Mouse (Mus musculus) lung, embryonic 15.5 days (tissue): Measurements from ENCODE around the gene Asic2. TPM values are rescaled to one million over a fixed set of nuclear protein-coding genes. Genes with fewer than 3 reads are reported as not detected.
"Not testable (repeated sequence)": the region's sequence is repeated elsewhere in the genome, so short reads cannot be mapped to it uniquely, and the experiment has no call there.

ENCODE experiments used
- ATAC-seq: fragments of 200-750 bp; cut with Nextera tagmentation; 2 replicates; pipeline ENCODE4 v1.8.0; 2017; ENCODE audit warnings: moderate number of reproducible peaks, borderline replicate concordance; ENCODE audit not compliant: low FRiP score, low TSS enrichment; ENCODE audit errors: extremely low read depth
- H3K27ac ChIP-seq: fragments of 300-500 bp; sonication (generic); 2 replicates; pipeline ENCODE4 v1.5.1; 2015; ENCODE audit warnings: moderate library complexity, mild to moderate bottlenecking, inconsistent platforms
- H3K27me3 ChIP-seq: fragments of 300-500 bp; sonication (generic); 2 replicates; pipeline ENCODE4 v1.6.1; 2015; ENCODE audit warnings: inconsistent platforms
- H3K36me3 ChIP-seq: fragments of 300-500 bp; sonication (generic); 2 replicates; pipeline ENCODE4 v1.6.1; 2015; ENCODE audit warnings: inconsistent platforms
- H3K4me1 ChIP-seq: fragments of 300-500 bp; sonication (generic); 2 replicates; pipeline ENCODE4 v1.6.1; 2015; ENCODE audit warnings: inconsistent platforms
- H3K4me2 ChIP-seq: fragments of 300-500 bp; sonication (generic); 2 replicates; pipeline ENCODE4 v1.6.1; 2015; ENCODE audit warnings: inconsistent platforms, mild to moderate bottlenecking, moderate library complexity
- H3K4me3 ChIP-seq: fragments of 300-500 bp; sonication (generic); 2 replicates; pipeline ENCODE4 v1.5.1; 2015; ENCODE audit warnings: mild to moderate bottlenecking, inconsistent platforms
- H3K9ac ChIP-seq: fragments of 300-500 bp; sonication (generic); 2 replicates; pipeline ENCODE4 v1.6.1; 2015; ENCODE audit warnings: inconsistent platforms
- H3K9me3 ChIP-seq: fragments of 300-500 bp; sonication (generic); 2 replicates; pipeline ENCODE4 v1.6.1; 2016; ENCODE audit warnings: inconsistent platforms
- WGBS: fragments of 180-500 bp; shearing (Covaris S2); methylation state at CpG from one replicate; pipeline ENCODE4 v1.1.7; 2015; 5-methylcytosine and 5-hydroxymethylcytosine counted together
- polyA plus RNA-seq: library from polyadenylated mRNA; unstranded; fragments of >200 nt; fragmentation: Nextera tagmentation; extraction: Ambion mirVana; gene quantifications from 2 replicates; pipeline ENCODE4 v1.2.1, GENCODE M21; 2015

Asic2 gene
- polyA plus RNA-seq, 1 experiment from 2014 or later = 0.37 TPM

DNA sequence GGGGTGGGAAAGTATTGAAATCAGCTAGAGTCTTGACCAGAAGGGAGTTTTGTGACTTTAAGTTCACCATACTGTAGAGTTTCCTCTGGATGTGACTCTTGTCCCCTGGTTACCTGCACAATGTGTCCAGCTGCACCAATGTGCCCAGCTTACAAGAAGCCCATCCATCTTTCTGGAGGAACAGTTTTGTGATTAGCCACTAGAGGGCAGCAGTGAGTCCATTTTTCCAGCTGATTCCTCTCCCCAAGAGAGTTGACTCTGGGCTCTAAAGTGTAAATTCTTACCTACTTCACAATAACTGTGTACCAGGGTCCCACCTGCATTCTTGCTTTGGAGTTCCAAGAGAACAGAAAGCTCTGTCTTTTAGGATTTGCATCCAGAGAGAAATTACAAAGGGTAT lies 593.4 kb downstream of the Asic2 start:
- no peaks in the 10 kb centered on the region for H3K36me3 ChIP-seq
- peaks cover 4% of the 10 kb centered on the region; the same call in 1 of the 2 replicates for H3K4me1 ChIP-seq
- no peaks in the 10 kb centered on the region for H3K27me3 ChIP-seq
- no peak overlapping the region for H3K4me2 ChIP-seq
- no peak for ATAC-seq
- no peaks in the 10 kb centered on the region for H3K9me3 ChIP-seq
- H3K9ac ChIP-seq = no peak overlapping the region
- H3K4me3 ChIP-seq = no peak overlapping the region
- no peak overlapping the region for H3K27ac ChIP-seq

DNA sequence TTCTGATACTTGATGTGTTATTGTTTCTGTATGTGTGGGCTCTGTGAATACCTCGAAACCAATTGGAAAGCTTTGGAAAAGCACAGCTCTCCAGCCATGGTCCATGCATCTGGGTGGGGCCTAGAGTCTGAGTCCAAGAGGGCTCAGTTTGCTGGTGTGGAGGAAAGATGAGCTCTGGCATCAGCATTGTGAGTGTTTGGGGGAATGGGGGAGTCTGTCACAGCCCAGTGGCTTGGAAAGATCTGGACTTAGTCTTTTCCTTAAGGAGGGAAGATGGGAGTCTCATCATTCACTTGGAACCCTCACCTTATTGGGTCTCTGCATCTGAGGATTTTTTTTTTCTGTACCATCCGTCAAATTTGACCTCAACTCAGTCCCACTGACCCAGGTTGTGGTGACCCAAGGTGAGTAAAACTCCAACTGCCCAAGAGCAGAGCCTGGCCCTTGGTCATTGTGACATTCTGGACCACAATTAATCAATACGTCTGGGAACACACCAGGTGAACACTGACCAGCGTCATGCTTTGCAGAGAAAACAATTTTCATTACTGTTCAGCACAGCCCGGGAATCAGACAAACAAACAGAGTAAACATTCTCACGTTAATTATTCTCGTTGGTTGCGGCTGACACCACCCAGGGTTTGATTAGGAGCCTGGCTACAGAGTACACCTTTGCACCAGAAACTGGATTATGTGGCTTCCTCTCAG lies 594.1 kb downstream of the Asic2 start:
- H3K9me3 ChIP-seq = no peaks in the 10 kb centered on the region
- H3K27me3 ChIP-seq = no peaks in the 10 kb centered on the region
- no peak overlapping the region for H3K27ac ChIP-seq
- no peak overlapping the region for H3K4me3 ChIP-seq
- WGBS = 60% methylated on average over 8 of the region's 8 CpGs
- H3K4me2 ChIP-seq = no peak overlapping the region
- H3K36me3 ChIP-seq = no peaks in the 10 kb centered on the region
- peaks cover 4% of the 10 kb centered on the region; the same call in 1 of the 2 replicates for H3K4me1 ChIP-seq
- H3K9ac ChIP-seq = no peak overlapping the region
- no peak for ATAC-seq

DNA sequence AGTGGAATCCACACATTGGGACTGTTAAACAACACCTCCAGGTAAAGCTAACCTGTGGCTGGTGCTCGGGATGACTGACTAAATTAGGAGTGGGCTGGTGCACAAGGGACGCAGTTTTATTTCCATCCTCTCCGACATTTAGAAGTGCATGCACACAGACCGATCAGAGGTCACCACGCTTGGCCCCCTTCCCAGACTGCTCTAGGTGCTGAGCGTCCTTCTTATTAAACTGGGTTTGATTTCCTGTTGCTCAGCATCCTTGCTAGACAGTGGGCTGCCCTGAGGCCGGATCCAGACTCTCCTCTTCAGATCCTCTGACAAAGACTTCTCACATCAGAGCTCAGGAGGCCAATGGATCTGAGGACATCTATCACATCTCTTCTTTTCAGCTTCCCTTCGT lies 596.7 kb downstream of the Asic2 start:
- no peak overlapping the region for H3K4me3 ChIP-seq
- H3K9me3 ChIP-seq = no peaks in the 10 kb centered on the region
- H3K4me1 ChIP-seq = peaks cover 4% of the 10 kb centered on the region; the same call in 1 of the 2 replicates
- H3K36me3 ChIP-seq = no peaks in the 10 kb centered on the region
- H3K9ac ChIP-seq = no peak overlapping the region
- 30% methylated on average over 8 of the region's 8 CpGs for WGBS
- H3K27me3 ChIP-seq = no peaks in the 10 kb centered on the region
- H3K4me2 ChIP-seq = no peak overlapping the region
- no peak overlapping the region for H3K27ac ChIP-seq
- no peak for ATAC-seq

DNA sequence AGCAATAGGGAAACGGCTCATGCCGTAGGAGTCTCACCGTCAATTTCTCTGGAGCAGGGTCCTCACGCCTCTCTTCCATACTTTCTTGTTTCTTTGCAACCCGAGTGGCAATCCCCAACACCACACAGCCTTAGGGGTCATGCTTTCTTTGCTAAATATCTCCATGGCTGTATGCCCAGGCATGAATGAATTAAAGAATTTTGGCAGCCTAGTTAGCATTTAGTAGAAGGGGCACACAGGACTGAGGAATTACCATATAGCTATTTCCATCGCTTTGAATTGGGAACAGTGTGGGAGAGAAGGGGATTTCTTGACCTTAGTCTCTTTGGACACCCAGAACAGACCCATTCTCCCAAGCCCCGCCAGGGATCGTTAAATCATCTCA lies 597.8 kb downstream of the Asic2 start:
- H3K4me2 ChIP-seq = no peak overlapping the region
- peaks cover 4% of the 10 kb centered on the region; the same call in 1 of the 2 replicates for H3K4me1 ChIP-seq
- 68% methylated on average over 8 of the region's 8 CpGs for WGBS
- no peaks in the 10 kb centered on the region for H3K9me3 ChIP-seq
- H3K27me3 ChIP-seq = no peaks in the 10 kb centered on the region
- no peak overlapping the region for H3K27ac ChIP-seq
- H3K4me3 ChIP-seq = no peak overlapping the region
- no peak overlapping the region for H3K9ac ChIP-seq
- ATAC-seq = no peak
- H3K36me3 ChIP-seq = no peaks in the 10 kb centered on the region

DNA sequence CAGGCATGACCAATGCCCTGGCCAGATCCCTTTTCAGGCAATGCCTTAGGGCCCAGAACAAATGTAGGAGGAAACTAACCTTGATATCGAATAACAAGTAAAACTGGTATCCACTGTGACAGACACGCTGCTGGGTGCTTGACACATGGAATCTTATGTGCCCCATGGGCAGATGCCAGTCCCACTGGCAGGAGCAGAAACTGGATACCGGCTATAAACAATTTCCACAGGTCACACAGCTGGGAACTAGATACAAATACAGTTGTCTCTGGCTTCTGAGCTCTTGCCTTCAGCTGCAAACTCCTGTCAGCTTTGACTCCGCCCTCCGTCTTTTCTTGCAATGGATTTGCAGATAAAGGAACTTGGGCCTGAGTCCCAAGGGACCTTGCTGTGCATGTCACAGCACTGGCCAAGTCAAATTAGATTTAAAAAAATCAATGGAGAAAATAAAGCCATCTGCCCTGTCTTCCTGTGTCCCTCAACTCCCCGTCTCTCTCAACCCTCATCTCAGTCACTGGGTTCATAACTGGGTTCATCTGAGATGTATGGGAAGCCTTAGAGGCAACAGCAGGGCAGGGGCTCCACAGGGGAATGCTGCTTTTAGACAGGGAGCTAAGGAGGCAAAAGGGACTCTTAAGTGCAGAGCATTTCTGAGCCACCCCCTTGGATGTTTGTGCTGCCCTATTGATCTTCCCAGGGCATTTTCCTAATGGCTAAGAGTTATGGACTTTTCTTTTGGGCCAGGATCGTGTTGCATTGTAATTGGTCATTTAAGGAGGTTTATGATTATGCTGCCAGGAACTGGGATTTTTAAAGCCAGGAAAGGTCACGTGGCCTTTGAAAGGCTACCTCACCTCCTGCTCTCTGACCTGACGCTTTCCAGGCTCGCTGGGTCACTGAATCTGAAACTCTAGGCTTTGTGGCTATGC lies 598.5 kb downstream of the Asic2 start:
- Histone ChIP-seq H3K27me3 (no peaks in the 10 kb centered on the region), H3K4me2 (no peak overlapping the region), H3K4me3 (no peak overlapping the region), H3K4me1 (peaks cover 4% of the 10 kb centered on the region; the same call in 1 of the 2 replicates), H3K36me3 (no peaks in the 10 kb centered on the region), H3K9me3 (no peaks in the 10 kb centered on the region), H3K27ac (no peak overlapping the region), H3K9ac (no peak overlapping the region)
- WGBS = 55% methylated on average over 10 of the region's 10 CpGs
- ATAC-seq = no peak

DNA sequence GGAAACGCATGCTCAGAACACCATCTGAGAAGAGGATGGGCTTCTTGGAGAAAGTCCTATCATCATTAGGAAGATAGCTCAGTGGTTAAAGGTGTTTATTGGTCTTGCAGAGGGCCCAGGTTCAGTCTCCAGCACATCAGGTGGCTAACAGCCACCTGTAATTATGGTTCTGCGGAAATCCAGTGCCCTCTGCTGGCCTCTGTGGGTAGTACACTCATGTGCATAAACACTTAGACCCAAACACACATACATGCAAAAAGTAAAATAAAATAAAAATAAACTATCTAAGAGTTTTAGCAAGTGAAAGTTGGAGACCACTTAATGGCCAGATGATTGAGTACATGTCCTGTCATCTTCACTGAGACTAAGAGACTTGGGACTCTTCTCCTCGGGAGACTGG lies 603.8 kb downstream of the Asic2 start:
- H3K9ac ChIP-seq = no peak overlapping the region
- no peaks in the 10 kb centered on the region for H3K4me1 ChIP-seq
- no peaks in the 10 kb centered on the region for H3K27me3 ChIP-seq
- no peak for ATAC-seq
- WGBS = 93% methylated on average over 3 of the region's 3 CpGs
- no peaks in the 10 kb centered on the region for H3K36me3 ChIP-seq
- H3K9me3 ChIP-seq = no peaks in the 10 kb centered on the region
- no peak overlapping the region for H3K4me3 ChIP-seq
- H3K4me2 ChIP-seq = no peak overlapping the region
- H3K27ac ChIP-seq = no peak overlapping the region

DNA sequence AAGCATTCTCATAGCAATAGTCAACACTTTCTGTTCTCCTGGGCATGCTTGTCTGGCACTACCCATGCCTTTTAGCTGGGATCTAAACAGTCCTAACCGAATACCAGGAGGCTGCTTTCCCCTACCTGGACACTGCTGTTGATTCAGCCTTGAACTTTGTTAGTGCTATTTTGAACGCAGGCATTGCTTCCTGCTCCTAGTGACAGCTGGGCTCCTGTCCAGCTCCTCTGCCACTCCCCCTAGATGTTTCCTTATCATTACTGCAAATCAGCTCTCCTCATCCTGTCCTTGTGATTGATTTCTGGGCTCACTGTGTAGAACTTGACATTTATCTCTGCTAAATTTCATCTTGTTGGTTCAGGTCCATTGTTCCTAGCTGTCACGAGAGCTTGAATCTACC lies 605.8 kb downstream of the Asic2 start:
- ATAC-seq = no peak
- Histone ChIP-seq H3K9me3 (no peaks in the 10 kb centered on the region), H3K27ac (no peak overlapping the region), H3K36me3 (no peaks in the 10 kb centered on the region), H3K9ac (no peak overlapping the region), H3K4me1 (no peaks in the 10 kb centered on the region), H3K4me2 (no peak overlapping the region), H3K27me3 (no peaks in the 10 kb centered on the region), H3K4me3 (no peak overlapping the region)
- 37% methylated on average over 3 of the region's 3 CpGs for WGBS

DNA sequence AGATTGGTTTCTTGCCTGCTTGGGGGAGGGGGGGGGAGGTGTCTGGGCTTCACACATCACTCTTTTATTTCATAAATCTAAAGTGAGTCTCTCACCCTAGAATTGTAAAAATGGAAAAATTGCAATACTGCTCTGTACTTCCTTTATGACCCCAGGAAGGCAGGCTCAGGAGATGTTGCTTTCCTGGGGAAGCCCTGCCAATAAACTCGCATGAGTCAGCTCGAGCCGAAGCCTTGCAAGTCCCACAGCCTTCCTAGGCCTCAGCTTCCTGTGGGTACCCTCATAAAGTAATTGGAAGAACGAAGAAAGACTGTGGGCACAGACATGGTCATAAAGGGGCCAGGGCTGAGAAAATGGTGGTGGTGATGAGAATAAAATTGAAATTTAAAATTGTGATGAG lies 607.2 kb downstream of the Asic2 start:
- Histone ChIP-seq H3K36me3 (no peaks in the 10 kb centered on the region), H3K9me3 (no peaks in the 10 kb centered on the region), H3K27ac (no peak overlapping the region), H3K4me2 (no peak overlapping the region), H3K9ac (no peak overlapping the region), H3K4me1 (no peaks in the 10 kb centered on the region), H3K27me3 (no peaks in the 10 kb centered on the region), H3K4me3 (no peak overlapping the region)
- ATAC-seq = no peak
- WGBS = 68% methylated on average over 4 of the region's 4 CpGs

DNA sequence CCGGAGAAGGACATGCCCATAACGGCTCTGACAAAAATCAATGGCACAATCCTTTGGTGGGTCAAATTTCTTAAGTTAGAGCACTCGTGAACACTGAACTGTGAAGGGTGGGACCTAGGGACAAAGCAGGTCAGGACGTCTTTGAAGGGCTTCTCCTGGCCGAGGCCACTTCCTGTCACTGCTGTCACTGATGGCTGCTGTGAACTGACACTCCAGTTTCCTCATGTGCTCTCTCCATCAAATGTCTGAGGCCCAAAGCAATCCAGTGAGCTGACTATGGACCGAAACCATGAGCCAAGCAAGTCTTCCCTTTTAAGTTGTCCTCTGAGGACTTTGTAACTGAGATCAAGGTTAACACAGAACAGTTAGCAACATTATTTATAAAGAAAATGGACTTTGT lies 617.8 kb downstream of the Asic2 start:
- H3K27me3 ChIP-seq, H3K4me1 ChIP-seq, H3K27ac ChIP-seq, H3K9ac ChIP-seq, H3K9me3 ChIP-seq, H3K36me3 ChIP-seq, ATAC-seq, H3K4me2 ChIP-seq, H3K4me3 ChIP-seq: not testable (repeated sequence)
- WGBS = 53% methylated on average over 6 of the region's 6 CpGs

DNA sequence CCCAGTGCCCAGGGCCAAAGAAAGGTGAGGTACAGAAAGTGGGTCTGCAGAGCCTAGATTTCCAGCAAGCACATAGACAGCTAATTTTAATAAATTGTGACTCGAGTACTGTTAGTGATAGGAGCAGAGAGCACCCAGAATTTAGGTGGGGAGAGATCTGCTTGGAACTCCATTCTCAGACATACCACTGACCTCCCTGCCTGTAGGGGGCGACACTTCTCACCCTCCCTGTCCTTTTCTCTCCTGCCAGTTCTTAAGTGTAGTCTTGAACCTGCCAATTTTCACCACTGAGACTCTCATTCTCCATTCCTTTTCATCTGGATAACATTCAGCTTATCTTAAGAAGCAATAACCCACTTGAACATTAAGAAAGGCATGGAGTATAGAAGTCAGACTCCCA lies 636.3 kb downstream of the Asic2 start:
- WGBS = 72% methylated on average over 2 of the region's 2 CpGs

DNA sequence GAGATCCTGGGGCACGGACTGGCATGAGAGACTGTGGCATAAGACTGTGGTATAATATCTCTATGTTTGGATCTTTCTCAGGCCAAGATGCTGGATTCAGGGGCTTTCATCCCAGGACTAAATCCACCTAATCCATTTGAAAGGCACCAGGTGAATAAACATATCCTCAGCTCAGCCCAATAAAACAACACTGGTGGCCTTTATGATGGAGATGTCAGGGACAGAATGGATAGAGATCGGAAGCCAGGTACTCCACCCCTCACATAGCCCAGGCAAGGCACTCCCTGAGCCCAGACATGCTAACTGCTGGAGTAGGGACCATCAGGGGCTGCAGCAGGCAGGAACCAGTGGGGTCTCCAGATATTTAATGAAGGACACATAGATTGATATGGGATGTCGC lies 637.3 kb downstream of the Asic2 start:
- H3K36me3 ChIP-seq = no peaks in the 10 kb centered on the region
- no peaks in the 10 kb centered on the region for H3K9me3 ChIP-seq
- H3K27me3 ChIP-seq = no peaks in the 10 kb centered on the region
- H3K4me3 ChIP-seq = no peak overlapping the region
- no peak overlapping the region for H3K27ac ChIP-seq
- 79% methylated on average over 3 of the region's 3 CpGs for WGBS
- ATAC-seq = no peak
- H3K4me1 ChIP-seq = no peaks in the 10 kb centered on the region
- no peak overlapping the region for H3K9ac ChIP-seq
- no peak overlapping the region for H3K4me2 ChIP-seq

More for the DNA sequence above, 636.3 kb downstream of the Asic2 start:
- no peak overlapping the region for H3K9ac ChIP-seq
- H3K27me3 ChIP-seq = no peaks in the 10 kb centered on the region
- no peaks in the 10 kb centered on the region for H3K9me3 ChIP-seq
- H3K4me3 ChIP-seq = no peak overlapping the region
- no peaks in the 10 kb centered on the region for H3K4me1 ChIP-seq
- ATAC-seq = no peak
- H3K4me2 ChIP-seq = no peak overlapping the region
- no peak overlapping the region for H3K27ac ChIP-seq
- H3K36me3 ChIP-seq = no peaks in the 10 kb centered on the region

DNA sequence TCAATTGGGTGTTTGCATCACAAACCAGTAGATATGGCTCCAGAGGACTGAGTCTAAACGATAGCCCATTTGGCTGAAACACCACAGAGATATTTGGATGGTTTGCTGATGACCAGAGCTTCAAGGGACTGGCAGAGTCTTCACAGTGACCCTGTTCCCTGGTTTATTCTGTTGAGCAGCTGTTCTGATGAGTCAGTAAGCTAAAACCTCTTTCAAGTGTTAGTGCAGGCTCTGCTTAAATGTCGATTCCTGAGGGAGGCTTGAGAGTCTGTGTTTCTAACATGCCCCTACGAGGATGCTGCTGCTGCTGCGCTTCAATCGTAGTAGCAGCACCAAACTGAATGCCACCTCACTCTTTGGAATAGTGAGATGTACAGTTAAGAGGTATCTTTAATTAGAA lies 640.2 kb downstream of the Asic2 start:
- Histone ChIP-seq H3K4me1 (no peaks in the 10 kb centered on the region), H3K27ac (no peak overlapping the region), H3K9ac (no peak overlapping the region), H3K36me3 (no peaks in the 10 kb centered on the region), H3K4me3 (no peak overlapping the region), H3K27me3 (no peaks in the 10 kb centered on the region), H3K9me3 (no peaks in the 10 kb centered on the region), H3K4me2 (no peak overlapping the region)
- no peak for ATAC-seq
- 74% methylated on average over 5 of the region's 5 CpGs for WGBS
